Mouse (Mus musculus): ENCODE measurements around the gene Qprt. TPM values are rescaled to one million over a fixed set of nuclear protein-coding genes. Genes with fewer than 3 reads are reported as not detected.

Qprt gene
- polyA plus RNA-seq, 2 experiments from 2014 or later, result 9.2 to 11.7 TPM

Other genes with a start within 250 kb of the Qprt start
- gene Taok2, start 237.5 kb downstream of the Qprt start, polyA plus RNA-seq (2017; shearing (Covaris generic)), result 10 to 100 TPM; 16.8 to 19.5 TPM
- 10 to 100 TPM; 43.7 to 56.1 TPM for gene Tmem219, start 199.3 kb downstream of the Qprt start, polyA plus RNA-seq (2017; shearing (Covaris generic))
- 1 to 10 TPM; 7.7 to 8.4 TPM for gene Kctd13, start 193.3 kb downstream of the Qprt start, polyA plus RNA-seq (2017; shearing (Covaris generic))
- under 1 TPM in 1 of 2 experiments, not detected in 1; 0.46 TPM for gene Asphd1, start 172.6 kb downstream of the Qprt start, polyA plus RNA-seq (2017; shearing (Covaris generic))
- under 1 TPM; 0.17 to 0.58 TPM for gene Sez6l2, start 171.7 kb downstream of the Qprt start, polyA plus RNA-seq (2017; shearing (Covaris generic))
- 100 to 1,000 TPM; 119 to 136 TPM for gene Cdipt, start 146.3 kb downstream of the Qprt start, polyA plus RNA-seq (2017; shearing (Covaris generic))
- 1 to 10 TPM in 1 of 2 experiments, under 1 TPM in 1; 0.37 to 1.5 TPM for gene Cdiptos, start 146.1 kb downstream of the Qprt start, polyA plus RNA-seq (2017; shearing (Covaris generic))
- gene Mvp, start 107.6 kb downstream of the Qprt start, polyA plus RNA-seq (2017; shearing (Covaris generic)), result 10 to 100 TPM; 12.5 to 18.3 TPM
- not detected for gene Pagr1b, start 105.7 kb downstream of the Qprt start, polyA plus RNA-seq (2017; shearing (Covaris generic))
- 10 to 100 TPM; 39.6 to 56.7 TPM for gene Pagr1a, start 104.9 kb downstream of the Qprt start, polyA plus RNA-seq (2017; shearing (Covaris generic))
- gene Gm42742, start 101.1 kb downstream of the Qprt start, polyA plus RNA-seq (2017; shearing (Covaris generic)), result 10 to 100 TPM; 26.4 to 31.8 TPM
- 1 to 10 TPM in 1 of 2 experiments, not detected in 1; 2.1 TPM for gene Prrt2, start 101.0 kb downstream of the Qprt start, polyA plus RNA-seq (2017; shearing (Covaris generic))
- gene Maz, start 95.2 kb downstream of the Qprt start, polyA plus RNA-seq (2017; shearing (Covaris generic)), result 10 to 100 TPM; 19.0 to 19.1 TPM
- gene Kif22, start 79.8 kb downstream of the Qprt start, polyA plus RNA-seq (2017; shearing (Covaris generic)), result 10 to 100 TPM; 38.7 to 48.2 TPM
- gene Zg16, start 34.9 kb downstream of the Qprt start, polyA plus RNA-seq (2017; shearing (Covaris generic)), result not detected
- 100 to 1,000 TPM; 258 to 336 TPM for gene AI467606, start 30.9 kb downstream of the Qprt start, polyA plus RNA-seq (2017; shearing (Covaris generic))
- gene Spn, start 15.6 kb upstream of the Qprt start, polyA plus RNA-seq (2017; shearing (Covaris generic)), result 100 to 1,000 TPM; 157 to 159 TPM
- 10 to 100 TPM; 38.9 to 50.5 TPM for gene Cd2bp2, start 73.8 kb upstream of the Qprt start, polyA plus RNA-seq (2017; shearing (Covaris generic))
- 10 to 100 TPM; 13.6 to 18.9 TPM for gene Tbc1d10b, start 86.2 kb upstream of the Qprt start, polyA plus RNA-seq (2017; shearing (Covaris generic))
- gene Mylpf, start 86.7 kb upstream of the Qprt start, polyA plus RNA-seq (2017; shearing (Covaris generic)), result 10 to 100 TPM; 26.7 to 30.7 TPM
- 1 to 10 TPM; 4.1 to 8.0 TPM for gene Zfp553, start 110.8 kb upstream of the Qprt start, polyA plus RNA-seq (2017; shearing (Covaris generic))
- 100 to 1,000 TPM; 811 to 836 TPM for gene Sept1, start 110.9 kb upstream of the Qprt start, polyA plus RNA-seq (2017; shearing (Covaris generic))
- gene Zfp771, start 122.0 kb upstream of the Qprt start, polyA plus RNA-seq (2017; shearing (Covaris generic)), result 1 to 10 TPM in 1 of 2 experiments, under 1 TPM in 1; 0.29 to 1.1 TPM
- gene Dctpp1, start 138.5 kb upstream of the Qprt start, polyA plus RNA-seq (2017; shearing (Covaris generic)), result 10 to 100 TPM; 48.1 to 69.5 TPM
- gene Sephs2, start 151.8 kb upstream of the Qprt start, polyA plus RNA-seq (2017; shearing (Covaris generic)), result 10 to 100 TPM; 29.9 to 31.3 TPM
- 100 to 1,000 TPM; 149 to 232 TPM for gene Itgal, start 174.0 kb upstream of the Qprt start, polyA plus RNA-seq (2017; shearing (Covaris generic))
- under 1 TPM in 1 of 2 experiments, not detected in 1; 0.19 TPM for gene Zfp768, start 223.4 kb upstream of the Qprt start, polyA plus RNA-seq (2017; shearing (Covaris generic))

All from activated CD4-positive, CD25-positive, alpha-beta regulatory T cell, adult 4 months (primary cell).